Mouse (Mus musculus) embryonic facial prominence, embryonic 14.5 days (tissue): ENCODE results near the gene H2al1e. TPM values are rescaled to one million over a fixed set of nuclear protein-coding genes. Genes with fewer than 3 reads are reported as not detected.
A peak's percentile ranks its signal among the peaks of the same experiment; 100 is the strongest.

ENCODE experiments used
- ATAC-seq: fragments of 200-750 bp; cut with Nextera tagmentation; 2 replicates; pipeline ENCODE4 v1.8.0; 2017; ENCODE audit warnings: low read depth, moderate number of reproducible peaks, moderate TSS enrichment
- DNase-seq: peaks from one replicate; pipeline ENCODE4 v3.0.0-alpha.2; 2015; ENCODE audit warnings: low spot score
- H3K27ac ChIP-seq: fragments of 300-500 bp; sonication (generic); replicated peaks from 2 replicates; pipeline ENCODE4 v1.5.1; 2014; ENCODE audit warnings: low read depth, mild to moderate bottlenecking, low read length, moderate library complexity
- H3K27me3 ChIP-seq: fragments of 300-500 bp; sonication (generic); replicated peaks from 2 replicates; pipeline ENCODE4 v1.6.1; 2014; ENCODE audit warnings: low read length; ENCODE audit not compliant: control insufficient read depth, insufficient read depth
- H3K36me3 ChIP-seq: fragments of 300-500 bp; sonication (generic); 2 replicates; pipeline ENCODE4 v1.6.1; 2014; ENCODE audit warnings: low read length, mixed read lengths; ENCODE audit not compliant: control insufficient read depth, insufficient read depth
- H3K4me1 ChIP-seq: fragments of 300-500 bp; sonication (generic); 2 replicates; pipeline ENCODE4 v1.6.1; 2014; ENCODE audit warnings: antibody characterized with exemption, low read length; ENCODE audit not compliant: control insufficient read depth, insufficient read depth
- H3K4me2 ChIP-seq: fragments of 300-500 bp; sonication (generic); 2 replicates; pipeline ENCODE4 v1.6.1; 2014; ENCODE audit warnings: low read depth, mild to moderate bottlenecking, low read length, moderate library complexity, mixed read lengths
- H3K4me3 ChIP-seq: fragments of 300-500 bp; sonication (generic); 2 replicates; pipeline ENCODE4 v1.5.1; 2014; ENCODE audit warnings: low read depth, mild to moderate bottlenecking, low read length
- H3K9ac ChIP-seq: fragments of 300-500 bp; sonication (generic); 2 replicates; pipeline ENCODE4 v1.6.1; 2014; ENCODE audit warnings: low read depth, mild to moderate bottlenecking, low read length, moderate library complexity, mixed read lengths
- H3K9me3 ChIP-seq: fragments of 300-500 bp; sonication (generic); 2 replicates; pipeline ENCODE4 v1.6.1; 2016; ENCODE audit warnings: low read length; ENCODE audit not compliant: control insufficient read depth
- WGBS: fragments of 180-500 bp; shearing (Covaris S2); extraction: QIAGEN DNeasy Blood & Tissue Kit; methylation state at CpG from one replicate; pipeline ENCODE4 v1.1.7; 2014; 5-methylcytosine and 5-hydroxymethylcytosine counted together
- polyA plus RNA-seq: library from polyadenylated mRNA; unstranded; fragments of >200 nt; fragmentation: Nextera tagmentation; extraction: Ambion mirVana; gene quantifications from 2 replicates; pipeline ENCODE4 v1.2.1, GENCODE M21; 2014

The H2al1e gene
- polyA plus RNA-seq, 1 experiment from 2014 or later, result not detected

DNA sequence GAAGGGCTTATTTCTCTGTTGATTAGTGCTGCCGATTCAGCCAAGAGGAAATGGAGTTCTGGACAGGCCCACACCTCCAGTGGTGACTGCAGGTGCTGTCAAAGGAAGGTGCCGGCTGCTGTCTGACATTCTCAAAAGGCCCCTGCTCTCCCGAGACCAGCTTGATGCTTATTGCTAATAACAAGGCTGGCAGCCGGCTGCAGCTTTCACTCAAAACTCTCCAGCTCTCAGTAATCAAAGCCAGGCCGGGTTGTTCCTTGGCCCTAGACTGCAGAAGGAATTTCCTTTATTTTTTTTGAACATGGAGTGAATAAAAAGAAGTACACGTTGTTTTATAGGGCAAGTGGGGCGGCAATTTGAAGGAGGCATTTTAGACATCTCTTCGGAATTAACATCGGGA is 34.0 kb downstream of the H2al1e start:
- Histone ChIP-seq H3K36me3 (no peaks in the 10 kb centered on the region), H3K9ac (no peak overlapping the region), H3K27me3 (peaks cover 15% of the 10 kb centered on the region), H3K4me2 (peak overlapping the region; percentile 23; the same call in 1 of the 2 replicates), H3K27ac (no peak overlapping the region), H3K9me3 (no peaks in the 10 kb centered on the region), H3K4me1 (0 out of 2 replicates have a peak, but pooled peaks cover 6% of the 10 kb centered on the region), H3K4me3 (no peak overlapping the region)
- 39% methylated on average over 9 of the region's 9 CpGs for whole genome bisulfite sequencing
- peak; percentile 76 for DNase-seq
- no peak for ATAC-seq

DNA sequence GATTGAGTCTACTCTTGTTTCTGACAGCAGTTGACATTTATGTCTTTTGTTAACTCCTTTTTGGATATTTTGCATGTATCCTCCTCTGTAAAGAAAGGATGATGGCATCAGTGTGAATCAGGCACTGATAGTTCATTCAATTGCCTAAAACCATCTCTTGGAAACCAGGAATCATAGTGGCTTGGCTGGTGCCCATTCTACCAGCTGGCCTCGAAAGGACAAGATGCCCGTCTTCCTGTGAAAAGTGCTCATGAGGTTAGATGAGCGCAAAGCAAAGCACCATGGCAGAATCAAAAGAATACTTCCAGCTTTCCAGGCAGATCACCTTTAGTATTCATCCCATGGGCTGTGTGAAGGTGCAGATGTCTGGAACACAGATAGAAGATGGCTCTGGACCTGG is 35.0 kb downstream of the H2al1e start:
- DNase-seq (no peak), ATAC-seq (no peak)
- H3K4me3 ChIP-seq, result no peak overlapping the region
- no peak overlapping the region for H3K9ac ChIP-seq
- 84% methylated on average over 3 of the region's 3 CpGs for WGBS
- H3K4me2 ChIP-seq, result no peak overlapping the region
- H3K9me3 ChIP-seq, result no peaks in the 10 kb centered on the region
- no peaks in the 10 kb centered on the region for H3K36me3 ChIP-seq
- H3K27me3 ChIP-seq, result peaks cover 17% of the 10 kb centered on the region
- H3K4me1 ChIP-seq, result 0 out of 2 replicates have a peak, but pooled peaks cover 6% of the 10 kb centered on the region
- no peak overlapping the region for H3K27ac ChIP-seq

DNA sequence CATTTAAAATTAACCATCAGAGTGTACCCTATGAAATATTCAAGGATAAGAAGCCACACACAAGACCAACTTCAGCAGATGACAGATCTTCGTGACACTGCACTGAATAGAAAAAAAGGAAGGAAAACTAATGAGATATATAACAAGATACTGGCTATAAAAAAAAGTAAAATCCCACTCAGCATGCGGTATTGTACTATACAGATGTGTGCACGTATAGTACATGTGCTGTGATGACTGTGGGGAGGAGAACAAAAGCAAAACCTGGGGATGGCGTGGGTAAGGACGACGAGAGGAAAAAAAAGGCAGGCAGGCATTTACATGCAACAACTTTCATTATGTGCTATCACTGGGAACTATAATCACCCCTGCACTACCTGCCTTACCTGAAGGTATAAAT is 49.1 kb downstream of the H2al1e start:
- Histone ChIP-seq H3K27me3 (peaks cover 28% of the 10 kb centered on the region; the same call in 1 of the 2 replicates), H3K9me3 (no peaks in the 10 kb centered on the region), H3K27ac (no peak overlapping the region), H3K4me1 (no peaks in the 10 kb centered on the region), H3K4me3 (no peak overlapping the region), H3K4me2 (no peak overlapping the region), H3K9ac (no peak overlapping the region), H3K36me3 (no peaks in the 10 kb centered on the region)
- ATAC-seq (no peak), DNase-seq (no peak)
- 84% methylated on average over 6 of the region's 6 CpGs for WGBS

DNA sequence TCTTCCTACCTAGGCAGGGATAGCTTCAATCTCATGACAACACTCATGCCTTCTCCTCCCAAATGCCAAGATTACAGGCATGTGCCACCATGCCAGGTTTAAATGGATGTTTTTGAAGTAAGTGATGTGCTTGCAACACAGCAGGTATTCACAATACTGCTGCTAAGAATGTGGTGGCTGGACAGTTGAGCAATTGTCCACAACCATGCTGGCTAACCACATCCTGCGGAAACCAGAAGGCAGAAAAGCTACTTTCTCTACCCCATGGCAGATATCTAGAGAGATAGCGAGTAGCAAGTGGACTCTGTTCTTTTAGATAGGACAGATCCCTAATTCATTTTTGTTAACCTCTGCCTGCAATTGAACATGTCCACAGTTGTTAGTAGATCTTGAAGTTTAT is 49.5 kb downstream of the H2al1e start:
- Histone ChIP-seq H3K9ac (no peak overlapping the region), H3K9me3 (no peaks in the 10 kb centered on the region), H3K36me3 (no peaks in the 10 kb centered on the region), H3K4me1 (no peaks in the 10 kb centered on the region), H3K27me3 (peaks cover 32% of the 10 kb centered on the region; the same call in 1 of the 2 replicates), H3K27ac (no peak overlapping the region), H3K4me2 (no peak overlapping the region), H3K4me3 (no peak overlapping the region)
- DNase-seq (no peak), ATAC-seq (no peak)
- WGBS, result 87% methylated on average over 2 of the region's 2 CpGs

Other genes with a start within 250 kb of the H2al1e start
- gene H2al1a, start 12.7 kb upstream of the H2al1e start, polyA plus RNA-seq, result not detected in 2 replicates
- not detected in 2 replicates for gene H2al1b, start 9.5 kb upstream of the H2al1e start, polyA plus RNA-seq
- not detected in 2 replicates for gene H2al1c, start 6.3 kb upstream of the H2al1e start, polyA plus RNA-seq
- not detected in 2 replicates for gene H2al1d, start 3.1 kb upstream of the H2al1e start, polyA plus RNA-seq
- not detected in 2 replicates for gene H2al1f, start 3.2 kb downstream of the H2al1e start, polyA plus RNA-seq
- not detected in 2 replicates for gene H2al1g, start 6.3 kb downstream of the H2al1e start, polyA plus RNA-seq
- not detected in 2 replicates for gene H2al1h, start 9.6 kb downstream of the H2al1e start, polyA plus RNA-seq
- gene H2al1i, start 12.7 kb downstream of the H2al1e start, polyA plus RNA-seq, result not detected in 2 replicates
- not detected in 2 replicates for gene H2al1j, start 15.9 kb downstream of the H2al1e start, polyA plus RNA-seq